Mouse (Mus musculus): Measurements from ENCODE around the gene Calm3.

Gene Calm3

GRCm38 (mm10) chr7:16915461-16916340, 8.2 kb downstream of the Calm3 start:
- DNase-seq (ENCODE audit: low spot score): no peak

DNA sequence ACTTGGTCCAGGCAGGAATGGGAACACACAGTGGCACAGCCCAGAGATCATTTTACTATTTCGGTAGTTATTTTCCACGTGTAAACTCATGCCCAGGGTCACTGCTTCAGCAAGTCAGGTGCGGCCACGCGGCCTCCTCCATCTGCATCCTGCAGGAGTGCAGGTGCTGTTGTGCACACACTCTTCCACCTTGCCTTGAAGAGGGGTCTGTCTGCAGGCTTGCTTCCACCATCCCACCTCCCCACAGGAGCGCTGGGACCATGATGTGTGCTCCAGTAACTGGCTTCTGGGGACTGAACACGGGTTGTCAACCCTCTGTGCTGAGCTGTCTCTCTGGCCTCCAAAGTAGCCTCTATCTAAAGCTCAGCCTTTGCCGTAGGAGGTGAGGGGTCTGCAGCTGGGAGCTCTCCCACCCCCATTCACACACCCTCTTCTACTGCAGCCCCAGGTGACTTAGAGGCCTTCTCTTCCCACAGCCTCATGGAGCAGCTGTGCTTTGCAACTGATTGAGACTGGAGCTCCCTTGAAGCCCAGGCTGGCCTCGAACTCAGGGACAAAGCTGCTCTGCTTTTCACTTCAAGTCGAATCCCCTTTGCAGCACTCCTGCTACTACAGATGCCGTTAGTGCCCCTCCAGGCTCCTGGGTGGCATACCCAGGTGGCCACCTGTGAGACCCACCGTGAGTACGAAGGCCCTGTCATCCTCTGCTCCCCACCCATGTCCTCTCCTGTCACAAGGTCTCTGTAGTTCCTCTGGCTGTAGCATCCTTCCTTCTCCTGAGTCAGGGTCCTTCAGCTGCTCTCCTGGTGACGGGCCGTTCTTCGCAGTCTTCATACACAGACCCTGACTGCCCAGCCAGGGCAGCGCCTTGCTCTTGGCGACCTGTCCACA, 9.2 kb downstream of the Calm3 start:
- DNase-seq (ENCODE audit: low spot score): no peak

- peak; percentile 68 for DNase-seq (ENCODE audit: low spot score)
These were observed 10.0 kb downstream of the Calm3 start for GRCm38 (mm10) chr7:16913806-16914452.

DNA sequence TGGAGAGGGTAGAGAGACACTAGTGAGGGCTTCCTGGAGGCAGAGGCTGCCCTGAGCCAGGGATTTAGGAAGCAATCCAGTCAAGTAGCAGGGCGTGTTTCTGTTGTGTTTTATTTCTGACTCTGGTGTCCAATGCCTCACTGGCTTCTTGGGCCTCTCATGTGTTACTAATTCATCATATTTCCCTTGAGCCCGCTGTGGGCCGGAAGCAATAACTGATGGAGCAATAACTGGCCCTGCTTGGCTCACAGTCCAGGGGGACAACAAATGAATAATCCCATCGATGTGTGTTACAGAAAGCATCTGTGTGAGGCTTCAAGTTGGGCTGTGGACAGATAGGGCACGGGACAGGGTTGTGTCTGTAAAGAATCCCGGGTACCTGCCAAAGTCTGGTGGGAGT, 11.6 kb downstream of the Calm3 start:
- DNase-seq (ENCODE audit: low spot score): no peak

DNA sequence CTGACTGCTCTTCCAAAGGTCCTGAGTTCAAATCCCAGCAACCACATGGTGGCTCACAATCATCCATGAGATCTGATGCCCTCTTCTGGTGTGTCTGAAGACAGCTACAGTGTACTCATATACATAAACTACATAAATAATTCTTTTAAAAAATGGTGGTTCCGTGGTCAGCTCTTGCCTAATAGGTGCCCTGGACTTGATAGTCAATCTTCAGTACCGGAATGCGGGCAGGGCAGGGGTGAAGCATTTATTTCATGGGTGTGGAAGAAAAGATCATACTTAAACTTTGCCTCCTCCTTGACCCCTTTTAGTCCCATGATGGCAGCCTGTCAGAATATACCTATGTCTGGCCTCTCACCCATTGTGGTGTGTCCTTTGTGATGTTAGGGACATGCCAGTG, 12.0 kb downstream of the Calm3 start:
- no peak for DNase-seq (ENCODE audit: low spot score)

- no peak for DNase-seq (ENCODE audit: low spot score)
These were observed 14.0 kb downstream of the Calm3 start for GRCm38 (mm10) chr7:16909909-16910308.

- DNase-seq (ENCODE audit: low spot score): no peak
These were observed 15.1 kb downstream of the Calm3 start for GRCm38 (mm10) chr7:16908859-16909258.

DNA sequence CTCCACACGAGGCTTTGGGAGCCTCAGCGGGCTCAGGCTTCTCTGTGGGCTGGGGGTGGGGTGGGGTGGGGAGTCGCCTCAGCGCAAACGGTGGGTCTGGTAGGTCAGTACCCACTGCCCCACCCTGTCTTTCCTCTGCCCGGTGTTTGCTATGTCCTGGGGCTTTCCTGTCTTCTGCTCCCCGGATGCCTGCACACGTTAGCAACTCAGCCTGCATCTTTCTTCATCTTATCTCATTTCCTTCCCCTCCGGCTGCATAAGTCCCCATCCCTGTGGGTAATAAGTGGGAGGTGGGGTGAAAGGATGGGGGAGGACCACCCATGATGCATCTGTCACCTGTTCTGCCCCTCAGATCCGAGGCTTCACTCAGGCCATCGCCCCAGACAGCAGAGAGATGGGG, 15.5 kb downstream of the Calm3 start:
- no peak for DNase-seq (ENCODE audit: low spot score)

DNA sequence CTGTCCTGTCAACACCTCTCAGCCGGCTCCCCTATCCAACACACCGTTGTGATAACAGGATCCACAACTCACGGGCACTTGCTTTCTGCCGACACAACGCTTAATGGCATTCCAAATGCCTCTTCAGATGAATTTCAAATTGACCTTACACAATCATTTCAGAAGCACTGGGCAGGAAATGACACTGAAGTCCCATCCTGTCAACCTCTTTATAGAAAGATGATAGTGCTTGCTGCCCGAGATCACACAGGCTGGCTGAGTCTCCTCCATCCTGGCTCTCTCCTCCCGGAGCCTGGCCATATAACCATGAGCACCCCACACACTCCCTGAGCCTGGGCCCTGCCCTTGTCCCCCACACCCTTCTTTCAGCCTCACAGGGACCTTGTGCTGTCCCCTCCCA, 16.1 kb downstream of the Calm3 start:
- DNase-seq (ENCODE audit: low spot score): no peak

DNA sequence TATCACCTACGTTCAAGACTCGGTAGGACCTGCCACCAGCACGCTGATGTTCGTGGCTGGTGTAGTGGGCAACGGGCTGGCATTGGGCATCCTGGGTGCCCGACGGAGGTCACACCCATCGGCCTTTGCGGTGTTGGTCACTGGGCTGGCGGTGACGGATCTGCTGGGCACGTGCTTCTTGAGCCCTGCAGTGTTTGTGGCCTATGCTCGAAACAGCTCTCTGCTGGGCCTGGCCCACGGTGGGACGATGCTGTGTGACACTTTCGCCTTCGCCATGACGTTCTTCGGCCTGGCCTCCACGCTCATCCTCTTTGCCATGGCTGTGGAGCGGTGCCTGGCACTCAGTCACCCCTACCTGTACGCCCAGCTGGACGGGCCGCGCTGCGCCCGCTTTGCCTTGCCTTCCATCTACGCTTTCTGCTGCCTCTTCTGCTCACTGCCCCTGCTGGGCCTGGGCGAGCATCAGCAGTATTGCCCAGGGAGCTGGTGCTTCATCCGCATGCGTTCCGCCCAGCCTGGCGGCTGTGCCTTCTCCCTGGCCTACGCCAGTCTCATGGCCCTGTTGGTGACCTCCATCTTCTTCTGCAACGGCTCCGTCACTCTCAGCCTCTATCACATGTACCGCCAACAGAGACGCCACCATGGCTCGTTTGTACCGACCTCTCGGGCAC, 16.9 kb downstream of the Calm3 start:
- DNase-seq (ENCODE audit: low spot score): no peak

- no peak for DNase-seq (ENCODE audit: low spot score)
These were observed 17.6 kb downstream of the Calm3 start, which contains the start of gene Ptgir for GRCm38 (mm10) chr7:16906281-16906680. Ptgir (plus strand) TSS chr7:16906490.

DNA sequence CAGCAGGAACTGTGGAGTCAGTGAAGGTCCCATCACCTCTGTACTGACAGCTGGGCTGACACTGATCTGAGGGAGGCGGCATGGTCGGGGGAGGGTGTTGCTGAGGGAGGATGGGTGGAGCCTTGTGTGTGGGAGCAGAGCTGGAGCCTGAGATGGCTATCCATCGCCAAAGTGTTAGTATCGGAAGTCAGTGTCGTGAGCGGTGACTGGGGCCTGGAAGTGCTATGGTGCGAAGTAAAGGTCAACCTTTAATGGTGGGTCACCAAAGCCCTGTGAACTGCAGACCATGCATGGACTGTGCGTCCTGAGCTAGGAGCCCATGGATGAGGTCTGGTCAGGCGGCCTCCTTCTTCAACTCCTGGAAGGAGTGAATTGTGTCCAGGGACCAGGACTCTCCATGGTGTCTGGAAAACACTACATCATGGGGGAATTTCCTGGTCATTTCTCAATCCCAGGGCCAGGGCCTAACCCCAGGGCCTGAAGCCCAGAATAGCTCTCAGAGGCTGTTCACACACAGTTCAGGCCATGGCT, 18.4 kb downstream of the Calm3 start:
- no peak for DNase-seq (ENCODE audit: low spot score)

GRCm38 (mm10) chr7:16904120-16904675, 19.7 kb downstream of the Calm3 start:
- no peak for DNase-seq (ENCODE audit: low spot score)

- DNase-seq (ENCODE audit: low spot score): no peak
These were observed 20.4 kb downstream of the Calm3 start for GRCm38 (mm10) chr7:16903439-16903955.

GRCm38 (mm10) chr7:16900526-16900925, 23.4 kb downstream of the Calm3 start:
- no peak for DNase-seq (ENCODE audit: low spot score)

DNA sequence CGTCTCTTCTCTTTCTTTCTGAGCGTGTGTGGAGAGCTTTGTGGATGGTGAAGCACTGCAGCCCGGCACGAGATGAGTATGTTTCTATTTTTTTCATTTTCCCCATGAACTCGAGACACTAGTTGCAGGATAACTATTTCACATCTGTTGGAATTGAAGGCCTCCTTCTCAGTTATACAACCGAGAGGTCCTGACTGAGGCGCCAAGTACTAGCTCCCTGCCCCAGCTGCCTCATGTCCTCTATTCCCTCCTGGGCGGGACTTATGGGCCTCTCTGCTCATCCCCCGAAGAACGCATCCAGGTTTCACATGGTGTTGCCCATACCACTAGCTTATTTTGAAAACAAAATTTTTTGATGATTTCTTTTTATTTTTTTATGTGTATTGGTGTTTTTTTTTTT, 28.4 kb downstream of the Calm3 start:
- DNase-seq (ENCODE audit: low spot score): no peak

DNA sequence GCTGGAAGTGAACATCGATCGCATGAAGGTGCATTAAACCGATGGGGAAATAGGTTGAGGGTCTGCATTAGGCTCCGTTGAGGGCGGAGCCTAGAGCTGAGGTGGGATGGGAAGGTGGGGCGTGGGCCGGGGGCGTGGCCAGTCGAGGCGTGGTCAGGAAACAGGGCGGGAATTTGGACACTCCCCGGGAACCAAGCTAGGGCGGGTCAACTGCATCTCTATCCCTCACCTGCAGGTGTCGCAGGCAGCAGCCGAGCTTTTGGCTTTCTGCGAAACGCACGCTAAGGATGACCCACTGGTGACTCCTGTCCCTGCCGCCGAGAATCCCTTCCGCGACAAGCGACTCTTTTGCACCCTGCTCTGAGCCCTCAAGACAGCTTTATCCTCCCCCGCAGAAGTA, 28.9 kb downstream of the Calm3 start:
- DNase-seq (ENCODE audit: low spot score): peak; percentile 72

DNA sequence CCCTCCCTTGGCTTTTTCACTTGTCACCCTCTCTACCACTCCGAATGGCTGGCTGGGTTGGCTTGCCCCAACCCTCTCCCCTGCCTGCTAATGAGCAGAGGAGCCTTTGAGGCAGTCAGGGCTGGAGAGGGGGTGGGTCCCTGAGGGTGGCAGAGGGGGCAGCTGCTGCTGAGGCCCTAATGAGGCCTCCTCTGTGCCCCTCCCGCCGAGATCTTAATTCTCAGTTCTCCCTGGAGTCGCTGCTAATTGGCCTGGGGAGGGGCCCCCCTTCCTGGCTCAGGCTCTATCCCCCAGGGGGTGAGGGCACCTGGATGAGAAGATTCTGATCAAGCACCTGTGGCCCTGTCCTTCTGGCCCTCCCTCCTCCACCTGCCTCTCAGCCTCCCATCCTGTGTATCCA, 29.6 kb downstream of the Calm3 start:
- DNase-seq (ENCODE audit: low spot score): no peak

DNA sequence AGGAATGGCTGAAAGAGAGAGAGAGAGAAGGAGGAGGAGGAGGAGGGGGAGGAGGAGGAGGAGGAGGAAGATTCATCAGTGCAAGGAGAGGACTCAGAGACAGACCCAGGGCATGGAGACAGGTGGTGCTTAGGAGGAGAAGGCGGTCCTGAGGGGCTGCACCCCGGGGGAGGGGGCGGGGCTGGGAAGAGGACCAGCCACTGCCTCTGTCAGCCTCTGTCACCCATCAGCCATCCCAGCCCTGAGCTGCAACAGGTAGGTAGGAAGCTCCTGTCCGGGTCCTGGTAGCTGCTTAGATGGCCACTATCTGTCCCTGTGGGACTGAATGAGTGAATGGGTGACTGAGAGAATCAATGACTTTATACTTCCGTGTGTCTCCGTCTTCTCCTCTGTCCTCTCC, 30.3 kb downstream of the Calm3 start:
- no peak for DNase-seq (ENCODE audit: low spot score)

DNA sequence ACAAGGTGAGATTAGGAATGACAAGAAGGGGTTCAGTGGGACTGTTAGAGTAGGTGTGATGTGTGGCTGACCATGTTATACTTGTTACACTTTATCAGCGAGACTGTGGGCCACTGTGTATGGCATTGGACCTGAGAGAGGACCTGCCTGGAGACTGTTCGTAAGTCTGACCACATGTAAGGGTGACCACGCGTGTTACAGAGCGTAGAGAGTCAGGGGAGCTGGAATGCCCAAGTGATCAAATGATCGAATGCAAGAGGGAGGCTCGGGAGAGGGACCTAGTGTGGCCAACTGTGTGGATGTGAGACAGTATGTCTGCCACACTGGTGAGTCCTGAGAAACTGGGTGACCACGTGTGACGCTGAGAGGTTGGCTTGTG, 31.6 kb downstream of the Calm3 start:
- no peak for DNase-seq (ENCODE audit: low spot score)

Data from urinary bladder, postnatal 25 days (tissue).